Mouse (Mus musculus): ENCODE measurements around the gene Nhej1. TPM values are rescaled to one million over a fixed set of nuclear protein-coding genes. Genes with fewer than 3 reads are reported as not detected.

Gene Nhej1
- total RNA-seq, 2 experiments from 2014 or later = 3.9 to 4.0 TPM

GRCm38 (mm10) chr1:75133421-75134207 is 8.6 kb upstream of the Nhej1 start, which contains the start of gene Slc23a3:
Gene Slc23a3, minus strand, starts transcription at chr1:75133890.
- DNase-seq (ENCODE audit: low spot score) = no peak
- intact Hi-C loops (cut with DNase I) = no loop called here

GRCm38 (mm10) chr1:75128641-75129040 is 3.6 kb upstream of the Nhej1 start:
- no peak for DNase-seq (ENCODE audit: low spot score)
- intact Hi-C loops (cut with DNase I) = no loop called here

DNA sequence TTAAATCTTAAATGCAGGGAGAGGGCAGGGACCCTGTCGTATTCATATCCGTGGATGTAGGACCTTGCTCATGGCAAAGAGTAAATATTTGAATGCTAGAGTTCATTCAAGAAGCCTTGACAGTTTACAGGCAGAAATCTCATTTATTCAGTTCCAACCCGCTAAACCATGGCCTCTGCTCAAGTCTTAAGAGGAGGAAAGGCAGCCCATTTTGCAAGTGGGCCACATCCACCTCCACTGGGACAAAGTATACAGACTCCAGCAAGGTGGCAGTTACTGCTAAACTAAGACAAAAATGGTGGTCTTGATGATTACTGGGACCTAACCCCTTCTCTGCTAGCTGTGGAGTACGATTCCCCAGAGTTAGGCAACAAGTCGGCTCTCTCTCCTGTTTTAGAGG is 418 bp upstream of the Nhej1 start:
- intact Hi-C loops (cut with DNase I) = no loop called here
- no peak for DNase-seq (ENCODE audit: low spot score)

- intact Hi-C loops (cut with DNase I) = no loop called here
- DNase-seq (ENCODE audit: low spot score) = no peak
Measured at GRCm38 (mm10) chr1:75122211-75122610, 2.8 kb downstream of the Nhej1 start.

DNA sequence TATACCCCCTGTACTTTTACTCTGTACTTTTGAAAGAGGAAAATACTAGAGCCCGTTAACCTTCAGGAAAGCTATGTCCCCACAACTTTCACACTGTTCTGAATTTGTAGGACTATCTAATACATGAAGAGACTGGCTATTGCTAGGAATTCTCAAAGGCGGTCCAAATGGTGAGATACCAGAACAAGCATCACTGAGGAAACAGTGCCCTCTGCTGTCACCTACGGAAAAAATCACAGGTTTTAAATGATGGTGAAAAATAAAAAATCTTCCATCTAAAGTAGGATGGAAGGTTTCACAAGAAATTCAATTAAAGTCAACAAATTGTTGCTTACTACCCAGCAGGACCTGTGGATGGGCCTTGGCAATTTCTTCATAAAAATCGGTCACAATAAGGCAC is 72.9 kb downstream of the Nhej1 start:
- DNase-seq (ENCODE audit: low spot score) = no peak
- intact Hi-C loops (cut with DNase I) = no loop called here

DNA sequence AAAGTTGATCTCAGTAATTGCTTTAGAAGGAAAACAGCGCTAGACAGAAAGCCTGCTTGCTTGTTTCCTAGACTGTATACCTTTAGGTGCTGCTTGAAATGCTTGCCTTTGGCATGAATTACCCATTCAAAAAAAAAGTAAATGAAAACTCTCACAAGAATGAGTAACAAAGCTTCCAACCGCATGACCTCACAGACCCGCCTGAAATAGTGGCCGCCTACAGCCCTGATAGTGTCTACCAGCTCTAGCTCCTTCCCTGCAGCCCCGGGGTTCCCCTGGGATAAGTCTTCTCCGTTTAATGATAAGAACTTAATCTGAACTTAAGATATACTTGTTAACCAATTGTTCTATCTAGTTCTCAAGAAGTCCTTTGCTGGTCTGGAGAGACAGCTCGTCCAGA is 73.6 kb downstream of the Nhej1 start:
- intact Hi-C loops (cut with DNase I) = no loop called here
- no peak for DNase-seq (ENCODE audit: low spot score)

- intact Hi-C loops (cut with DNase I) = no loop called here
- DNase-seq (ENCODE audit: low spot score) = no peak
Measured at GRCm38 (mm10) chr1:75048571-75048970, 76.4 kb downstream of the Nhej1 start.

DNA sequence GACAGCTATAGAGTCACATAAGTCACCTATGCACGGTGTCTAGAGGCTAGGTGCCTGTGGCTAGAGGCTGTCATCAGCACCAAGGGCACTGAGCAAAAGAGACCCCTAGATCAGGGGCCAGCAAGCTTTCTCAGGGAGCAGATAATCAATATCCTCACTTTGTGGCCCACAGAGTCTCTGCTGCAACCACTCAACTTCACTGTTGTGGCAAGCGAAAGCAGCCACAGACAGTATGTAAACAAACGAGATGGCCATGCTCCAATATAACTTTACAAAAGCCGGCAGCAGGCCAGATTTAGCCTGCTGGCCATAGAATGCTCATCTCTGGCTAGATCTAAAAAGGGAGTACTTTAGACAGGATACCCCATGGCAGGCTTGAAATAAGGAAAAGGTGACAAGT is 77.0 kb downstream of the Nhej1 start:
- DNase-seq (ENCODE audit: low spot score) = no peak
- intact Hi-C loops (cut with DNase I) = no loop called here

GRCm38 (mm10) chr1:75040429-75040828 is 84.6 kb downstream of the Nhej1 start:
- no peak for DNase-seq (ENCODE audit: low spot score)
- intact Hi-C loops (cut with DNase I) = no loop called here

DNA sequence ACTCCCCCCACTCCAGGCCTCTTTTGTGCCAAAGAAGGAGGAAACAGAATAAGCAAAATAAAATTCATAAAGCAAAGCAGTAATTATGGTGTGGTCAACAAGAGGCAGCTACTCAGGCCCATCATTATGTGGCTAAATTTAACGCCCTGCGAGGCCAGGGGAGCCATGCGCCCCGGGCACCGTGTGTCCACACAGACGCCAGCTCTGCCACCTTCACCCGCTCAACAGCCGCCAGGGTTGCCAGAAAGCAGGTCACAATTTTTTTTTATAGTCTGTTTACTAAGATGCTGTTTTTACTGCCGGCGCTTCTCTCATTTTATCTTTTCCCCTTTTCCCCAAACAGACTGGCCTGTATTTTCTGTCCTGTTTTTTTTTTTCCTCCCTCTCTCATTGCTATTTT is 93.0 kb downstream of the Nhej1 start:
- DNase-seq (ENCODE audit: low spot score) = no peak

DNA sequence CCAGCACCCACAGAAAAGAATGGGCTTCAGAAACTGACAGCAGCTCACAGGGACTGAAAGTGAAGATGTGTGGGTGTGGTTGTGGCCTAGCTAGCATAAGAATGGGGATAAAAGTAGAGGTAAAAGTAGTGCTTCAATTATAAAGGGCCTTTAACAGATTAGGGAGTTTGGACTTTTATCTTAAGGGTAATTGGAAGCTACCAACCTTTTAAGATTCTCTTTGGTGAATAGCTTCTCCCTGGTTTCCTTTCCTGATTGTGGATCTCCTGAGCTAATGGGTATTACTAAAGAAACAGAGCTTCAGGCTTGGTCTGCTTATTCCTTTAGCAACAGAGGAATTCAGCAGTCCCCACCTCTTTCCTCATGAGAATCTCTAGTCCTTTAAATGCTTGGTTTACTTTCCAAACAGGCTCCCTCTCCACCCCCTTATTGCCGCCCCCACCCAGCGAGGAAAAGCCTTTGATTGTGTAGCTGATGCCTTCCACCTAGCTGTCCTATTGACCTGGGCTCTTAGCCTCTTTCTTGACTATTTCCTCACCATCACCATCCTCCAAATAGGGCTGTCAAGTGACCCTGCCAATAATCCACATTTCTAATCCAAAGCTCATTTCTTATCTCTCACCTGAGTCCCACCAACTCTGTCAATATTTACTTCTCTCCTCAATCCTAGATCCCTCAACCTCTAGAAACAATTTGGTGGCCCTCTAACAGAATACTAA is 97.8 kb downstream of the Nhej1 start:
- intact Hi-C loops (cut with DNase I) = no loop called here
- DNase-seq (ENCODE audit: low spot score) = no peak

More for the DNA sequence above, 93.0 kb downstream of the Nhej1 start:
- intact Hi-C loops (cut with DNase I) = no loop called here

DNA sequence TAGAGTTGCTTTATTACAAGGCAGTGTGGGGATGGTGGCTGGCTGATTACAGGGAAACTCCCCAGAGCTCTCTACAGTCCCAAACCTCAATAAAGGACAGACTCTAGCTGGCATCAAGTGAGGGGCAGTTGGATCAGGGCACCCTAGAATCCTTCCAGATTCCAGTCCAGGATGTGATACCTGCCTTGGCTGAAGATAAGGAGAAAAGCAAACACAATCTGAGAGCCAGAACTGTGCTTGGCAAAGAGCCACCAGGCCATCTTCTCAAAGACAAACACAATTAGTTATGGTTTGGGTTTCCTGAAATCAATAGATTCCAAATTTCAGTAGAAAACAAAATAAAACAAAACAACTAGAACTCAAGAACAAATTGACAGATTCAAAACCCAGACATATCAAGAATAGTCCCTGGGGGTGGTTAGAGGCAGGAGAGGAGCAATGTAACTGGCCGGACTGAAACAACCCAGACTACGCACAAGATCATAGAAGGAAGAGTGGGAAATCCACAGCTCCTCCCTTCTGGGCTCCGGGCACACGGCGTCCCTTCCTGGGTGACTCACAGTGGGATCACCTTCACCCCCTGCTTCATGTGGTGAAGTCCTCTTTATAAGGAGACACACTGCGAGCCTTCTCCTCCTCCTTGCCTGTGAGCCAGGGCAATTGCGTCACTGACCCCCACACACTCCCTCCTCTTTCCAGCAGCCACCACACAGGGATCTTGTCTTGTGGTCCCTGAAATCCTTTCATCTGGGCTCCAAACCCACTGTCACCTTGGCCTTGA is 100.4 kb downstream of the Nhej1 start:
- no peak for DNase-seq (ENCODE audit: low spot score)
- intact Hi-C loops (cut with DNase I) = no loop called here

DNA sequence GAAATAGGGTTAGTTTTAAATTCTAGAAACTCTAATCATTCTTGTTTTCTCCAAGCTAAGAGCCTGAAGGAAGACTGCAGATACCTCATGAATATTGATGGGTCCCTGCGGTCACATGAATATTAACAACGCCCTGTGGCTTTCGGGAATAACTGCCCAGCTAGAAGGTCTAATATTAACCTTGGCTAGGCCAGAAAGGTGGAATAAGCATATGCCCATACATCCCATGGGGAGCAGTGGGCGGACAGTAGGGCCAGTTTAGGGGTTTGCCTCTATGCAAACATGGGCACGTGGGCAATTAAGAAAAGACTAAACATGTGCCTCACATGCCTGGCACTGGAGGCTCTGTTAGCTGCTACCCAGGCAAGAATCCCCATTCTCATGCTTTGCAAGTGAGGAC is 102.8 kb downstream of the Nhej1 start:
- intact Hi-C loops (cut with DNase I) = no loop called here
- DNase-seq (ENCODE audit: low spot score) = no peak

DNA sequence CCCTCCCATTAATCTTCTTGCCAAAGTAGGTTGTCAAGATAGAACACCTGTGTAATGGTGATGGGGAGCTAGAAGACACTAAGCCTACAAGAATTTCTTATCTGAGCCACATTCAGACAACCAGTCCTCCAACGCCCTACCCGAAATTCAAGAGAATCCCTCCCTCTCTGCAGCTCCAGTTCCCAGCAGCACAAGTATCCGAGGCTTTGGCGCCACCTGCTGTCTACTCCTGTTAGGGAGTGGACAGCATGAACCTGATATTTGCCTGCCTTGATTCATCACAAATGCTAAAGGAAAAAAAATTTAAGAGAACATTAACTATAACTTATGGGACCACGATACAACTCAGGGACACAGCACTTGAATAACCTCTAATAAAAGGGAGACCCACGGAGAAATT is 108.2 kb downstream of the Nhej1 start:
- intact Hi-C loops (cut with DNase I) = loop anchor here (1.0 to 5.0 kb wide), 4 partner anchors 53 to 135 kb away; no protein-coding TSS in a partner anchor
- DNase-seq (ENCODE audit: low spot score) = peak; percentile 45

- intact Hi-C loops (cut with DNase I) = loop anchor here (2.0 to 5.0 kb wide), 3 partner anchors 68 to 133 kb away; no protein-coding TSS in a partner anchor
- DNase-seq (ENCODE audit: low spot score) = no peak
Measured at GRCm38 (mm10) chr1:75015551-75016265, 109.3 kb downstream of the Nhej1 start.

GRCm38 (mm10) chr1:75014210-75014845 is 110.7 kb downstream of the Nhej1 start:
- DNase-seq (ENCODE audit: low spot score) = no peak
- intact Hi-C loops (cut with DNase I) = no loop called here

- no peak for DNase-seq (ENCODE audit: low spot score)
- intact Hi-C loops (cut with DNase I) = no loop called here
Measured at GRCm38 (mm10) chr1:75010817-75011216, 114.2 kb downstream of the Nhej1 start.

- DNase-seq (ENCODE audit: low spot score) = no peak
- intact Hi-C loops (cut with DNase I) = no loop called here
Measured at GRCm38 (mm10) chr1:75010203-75010602, 114.8 kb downstream of the Nhej1 start.

GRCm38 (mm10) chr1:75006016-75006415 is 119.0 kb downstream of the Nhej1 start:
- intact Hi-C loops (cut with DNase I) = no loop called here
- no peak for DNase-seq (ENCODE audit: low spot score)
